Mouse (Mus musculus) ES-E14 (cell line): ENCODE measurements around the gene Sctr.

Source experiments
- CHD2 ChIP-seq: IDR thresholded peaks from 2 replicates; pipeline ENCODE4 v1.6.1; 2014; ENCODE audit warnings: mild to moderate bottlenecking, low read depth, low read length, inconsistent platforms
- MAFK ChIP-seq: IDR thresholded peaks from 2 replicates; pipeline ENCODE4 v1.6.1; 2014; ENCODE audit warnings: mild to moderate bottlenecking, low read depth, low read length, inconsistent platforms; ENCODE audit not compliant: insufficient read depth

- TF ChIP-seq CHD2 (no peak), MAFK (no peak)
Observed at GRCm38 (mm10) chr1:120018900-120019299, 12.2 kb downstream of the Sctr start.
